Mouse (Mus musculus) layer of hippocampus, postnatal 10 days (tissue): ENCODE data around the gene Ifna4. TPM values are rescaled to one million over a fixed set of nuclear protein-coding genes. Genes with fewer than 3 reads are reported as not detected.
"Not testable (repeated sequence)": the region's sequence is repeated elsewhere in the genome, so short reads cannot be mapped to it uniquely, and the experiment has no call there.

Experiments
- DNase-seq, 2 experiments: peaks; one replicate each; pipeline ENCODE4 v3.0.0; 2021; ENCODE audit warnings: low spot score in 2 of 2
- long read RNA-seq: library from polyadenylated mRNA; stranded (forward); transcript quantifications from one replicate; pipeline ENCODE4 v2.0.0, GENCODE M21; 2023
- total RNA-seq, 2 experiments: library from RNA; stranded (reverse); gene quantifications; 2 replicates each; pipeline ENCODE4 v1.2.3; 2021

The Ifna4 gene
- total RNA-seq, result not detected
- long read RNA-seq, result 0 reads

DNA sequence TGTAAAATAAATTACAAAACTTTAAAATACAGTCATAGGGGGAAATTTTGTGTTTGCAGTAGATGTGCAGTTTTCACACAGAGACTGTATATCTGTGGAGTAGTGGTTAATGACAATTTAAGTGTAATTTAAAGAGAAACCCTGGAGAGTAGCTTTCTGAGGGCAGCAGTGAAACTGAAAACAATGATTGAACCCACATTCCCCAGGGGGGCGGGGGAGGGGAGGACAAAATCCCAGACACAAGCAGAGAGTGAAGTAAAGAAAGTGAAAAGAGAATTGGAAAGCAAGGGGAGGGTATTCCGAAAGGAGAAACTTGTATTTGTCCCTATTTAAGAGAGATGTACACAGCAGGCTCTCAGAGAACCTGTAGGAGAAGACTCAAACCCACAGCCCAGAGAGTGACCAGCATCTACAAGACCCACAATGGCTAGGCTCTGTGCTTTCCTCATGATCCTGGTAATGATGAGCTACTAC, at the start of gene Ifna4:
Gene Ifna4 (plus strand): TSS at position 424 of the 474 bp plus-strand sequence.
- DNase-seq, result no peak

DNA sequence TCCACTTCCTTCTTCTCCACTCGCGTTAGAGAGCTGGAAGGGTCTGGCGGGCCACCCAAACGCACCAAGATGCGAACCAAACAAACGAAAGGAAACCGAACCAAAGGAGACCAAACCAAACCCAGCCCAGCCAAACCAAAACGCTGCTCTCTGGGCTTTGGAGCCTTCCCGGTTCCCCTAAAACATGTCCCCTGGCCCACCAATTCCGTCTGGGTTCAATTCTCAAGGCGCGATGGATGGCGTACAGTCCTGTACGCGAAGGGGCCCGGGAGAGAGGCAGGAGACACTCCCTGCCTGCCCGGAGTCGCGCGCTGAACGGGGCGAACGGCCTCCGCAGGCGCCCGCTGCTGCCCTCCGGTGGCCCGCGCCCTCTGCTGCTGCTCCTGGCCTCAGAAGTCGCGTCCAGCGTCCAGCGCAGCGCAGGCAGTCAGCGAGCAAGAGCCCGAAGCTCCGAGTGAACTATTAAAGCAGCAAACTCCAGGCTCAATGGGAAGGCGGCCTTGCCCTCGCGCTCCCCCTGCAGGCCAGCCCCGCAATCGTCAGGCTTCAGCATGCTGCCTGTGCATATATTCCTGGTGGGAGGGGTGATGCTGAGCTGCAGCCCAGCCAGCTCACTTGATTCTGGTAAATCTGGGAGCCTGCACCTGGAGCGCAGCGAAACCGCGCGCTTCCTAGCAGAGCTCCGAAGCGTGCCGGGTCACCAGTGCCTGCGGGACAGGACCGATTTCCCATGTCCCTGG, 47.6 kb upstream of the Ifna4 start, which contains the start of gene Gm13275:
Gene Gm13275 (plus strand): TSS at position 552 of the 740 bp plus-strand sequence.
- DNase-seq, result peak; percentile 74 to 80

DNA sequence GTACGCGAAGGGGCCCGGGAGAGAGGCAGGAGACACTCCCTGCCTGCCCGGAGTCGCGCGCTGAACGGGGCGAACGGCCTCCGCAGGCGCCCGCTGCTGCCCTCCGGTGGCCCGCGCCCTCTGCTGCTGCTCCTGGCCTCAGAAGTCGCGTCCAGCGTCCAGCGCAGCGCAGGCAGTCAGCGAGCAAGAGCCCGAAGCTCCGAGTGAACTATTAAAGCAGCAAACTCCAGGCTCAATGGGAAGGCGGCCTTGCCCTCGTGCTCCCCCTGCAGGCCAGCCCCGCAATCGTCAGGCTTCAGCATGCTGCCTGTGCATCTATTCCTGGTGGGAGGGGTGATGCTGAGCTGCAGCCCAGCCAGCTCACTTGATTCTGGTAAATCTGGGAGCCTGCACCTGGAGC, 44.6 kb upstream of the Ifna4 start, which contains the start of gene Gm13279:
Gene Gm13279 (plus strand): TSS at position 301 of the 400 bp plus-strand sequence.
- not testable (repeated sequence) for DNase-seq

DNA sequence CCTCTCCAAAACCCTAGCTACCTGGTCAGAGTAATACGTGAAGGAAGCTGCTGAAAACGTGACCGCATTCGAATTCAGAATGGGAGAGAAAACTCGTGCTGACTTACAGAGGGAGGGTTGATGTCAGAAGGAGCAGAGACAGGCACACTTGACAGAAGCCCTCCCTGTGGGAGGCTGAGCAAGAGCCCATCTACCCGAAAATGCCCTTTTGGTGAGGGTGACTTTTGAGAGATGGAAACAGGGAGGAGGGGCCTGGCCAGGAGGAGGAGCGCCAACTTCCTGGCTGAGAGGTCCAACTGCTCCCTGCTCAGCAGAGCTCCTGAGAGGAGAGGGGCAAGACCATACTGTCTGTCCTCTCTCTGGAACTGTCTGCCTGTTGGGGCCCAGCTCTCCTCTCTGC, 42.3 kb upstream of the Ifna4 start, which contains the start of gene Gm13285:
Gene Gm13285 (plus strand): TSS at position 301 of the 400 bp plus-strand sequence.
- DNase-seq, result not testable (repeated sequence)

DNA sequence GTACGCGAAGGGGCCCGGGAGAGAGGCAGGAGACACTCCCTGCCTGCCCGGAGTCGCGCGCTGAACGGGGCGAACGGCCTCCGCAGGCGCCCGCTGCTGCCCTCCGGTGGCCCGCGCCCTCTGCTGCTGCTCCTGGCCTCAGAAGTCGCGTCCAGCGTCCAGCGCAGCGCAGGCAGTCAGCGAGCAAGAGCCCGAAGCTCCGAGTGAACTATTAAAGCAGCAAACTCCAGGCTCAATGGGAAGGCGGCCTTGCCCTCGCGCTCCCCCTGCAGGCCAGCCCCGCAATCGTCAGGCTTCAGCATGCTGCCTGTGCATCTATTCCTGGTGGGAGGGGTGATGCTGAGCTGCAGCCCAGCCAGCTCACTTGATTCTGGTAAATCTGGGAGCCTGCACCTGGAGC, 38.7 kb upstream of the Ifna4 start, which contains the start of gene Gm13287:
Gene Gm13287 (plus strand): TSS at position 301 of the 400 bp plus-strand sequence.
- DNase-seq, result not testable (repeated sequence)

DNA sequence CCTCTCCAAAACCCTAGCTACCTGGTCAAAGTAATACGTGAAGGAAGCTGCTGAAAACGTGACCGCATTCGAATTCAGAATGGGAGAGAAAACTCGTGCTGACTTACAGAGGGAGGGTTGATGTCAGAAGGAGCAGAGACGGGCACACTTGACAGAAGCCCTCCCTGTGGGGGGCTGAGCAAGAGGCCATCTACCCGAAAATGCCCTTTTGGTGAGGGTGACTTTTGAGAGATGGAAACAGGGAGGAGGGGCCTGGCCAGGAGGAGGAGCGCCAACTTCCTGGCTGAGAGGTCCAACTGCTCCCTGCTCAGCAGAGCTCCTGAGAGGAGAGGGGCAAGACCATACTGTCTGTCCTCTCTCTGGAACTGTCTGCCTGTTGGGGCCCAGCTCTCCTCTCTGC, 36.4 kb upstream of the Ifna4 start, which contains the start of gene Gm13288:
Gene Gm13288 (plus strand): TSS at position 301 of the 400 bp plus-strand sequence.
- DNase-seq, result not testable (repeated sequence)

DNA sequence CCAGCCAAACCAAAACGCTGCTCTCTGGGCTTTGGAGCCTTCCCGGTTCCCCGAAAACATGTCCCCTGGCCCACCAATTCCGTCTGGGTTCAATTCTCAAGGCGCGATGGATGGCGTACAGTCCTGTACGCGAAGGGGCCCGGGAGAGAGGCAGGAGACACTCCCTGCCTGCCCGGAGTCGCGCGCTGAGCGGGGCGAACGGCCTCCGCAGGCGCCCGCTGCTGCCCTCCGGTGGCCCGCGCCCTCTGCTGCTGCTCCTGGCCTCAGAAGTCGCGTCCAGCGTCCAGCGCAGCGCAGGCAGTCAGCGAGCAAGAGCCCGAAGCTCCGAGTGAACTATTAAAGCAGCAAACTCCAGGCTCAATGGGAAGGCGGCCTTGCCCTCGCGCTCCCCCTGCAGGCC, 35.9 kb upstream of the Ifna4 start:
- peak; percentile 4 to 14 for DNase-seq

DNA sequence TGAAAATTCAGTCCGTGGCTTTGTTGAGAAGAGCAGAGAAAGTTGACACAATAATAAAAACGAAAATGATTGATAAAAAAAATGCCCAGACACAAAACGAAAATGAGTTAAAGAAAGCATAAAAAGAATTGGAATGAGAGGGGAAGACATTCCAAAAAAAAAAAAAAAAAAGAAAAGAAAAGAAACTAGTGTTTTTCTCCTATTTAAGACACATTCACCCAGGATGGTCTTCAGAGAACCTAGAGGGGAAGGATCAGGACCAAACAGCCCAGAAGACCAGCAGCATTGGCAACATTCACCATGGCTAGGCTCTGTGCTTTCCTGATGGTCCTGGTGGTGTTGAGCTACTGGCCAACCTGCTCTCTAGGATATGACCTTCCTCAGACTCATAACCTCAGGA, 25.7 kb upstream of the Ifna4 start, which contains the start of gene Ifna7:
Gene Ifna7 (plus strand): TSS at position 301 of the 400 bp plus-strand sequence.
- DNase-seq, result no peak

DNA sequence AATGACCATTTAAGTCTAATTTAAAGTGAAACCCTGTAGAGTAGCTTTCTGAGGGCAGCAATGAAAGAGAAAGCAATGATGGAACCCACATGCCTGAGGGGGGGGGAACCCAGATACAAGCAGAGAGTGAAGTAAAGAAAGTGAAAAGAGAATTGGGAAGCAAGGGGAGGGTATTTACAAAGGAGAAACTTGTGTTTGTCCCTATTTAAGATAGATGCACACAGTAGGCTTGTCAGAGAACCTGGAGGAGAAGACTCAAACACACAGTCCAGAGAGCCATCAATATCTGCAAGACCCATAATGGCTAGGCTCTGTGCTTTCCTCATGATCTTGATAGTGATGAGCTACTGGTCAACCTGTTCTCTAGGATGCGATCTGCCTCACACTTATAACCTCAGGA, 22.0 kb upstream of the Ifna4 start, which contains the start of gene Ifna11:
Gene Ifna11 (plus strand): TSS at position 301 of the 400 bp plus-strand sequence.
- DNase-seq, result no peak

DNA sequence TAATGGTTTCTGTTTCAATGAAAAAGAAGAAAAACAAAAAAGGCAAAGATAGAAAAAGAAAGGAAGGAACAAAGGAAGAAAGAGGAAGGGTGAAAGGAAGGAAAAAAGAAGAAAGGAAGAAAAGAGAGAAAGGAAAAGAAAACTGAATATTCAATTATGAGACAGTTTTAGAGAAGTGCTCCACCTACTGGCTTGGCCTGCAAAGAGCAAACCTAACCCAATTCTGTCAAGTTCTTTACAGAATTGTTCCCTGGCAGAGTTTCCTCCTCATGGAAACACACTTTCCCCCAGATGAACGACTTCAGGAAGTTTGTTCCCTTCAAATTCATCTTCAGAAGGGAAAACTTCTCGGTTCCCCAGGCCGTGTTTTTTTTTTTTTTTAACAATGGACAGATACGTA, 18.7 kb upstream of the Ifna4 start:
- DNase-seq, result peak; percentile 5 to 26

DNA sequence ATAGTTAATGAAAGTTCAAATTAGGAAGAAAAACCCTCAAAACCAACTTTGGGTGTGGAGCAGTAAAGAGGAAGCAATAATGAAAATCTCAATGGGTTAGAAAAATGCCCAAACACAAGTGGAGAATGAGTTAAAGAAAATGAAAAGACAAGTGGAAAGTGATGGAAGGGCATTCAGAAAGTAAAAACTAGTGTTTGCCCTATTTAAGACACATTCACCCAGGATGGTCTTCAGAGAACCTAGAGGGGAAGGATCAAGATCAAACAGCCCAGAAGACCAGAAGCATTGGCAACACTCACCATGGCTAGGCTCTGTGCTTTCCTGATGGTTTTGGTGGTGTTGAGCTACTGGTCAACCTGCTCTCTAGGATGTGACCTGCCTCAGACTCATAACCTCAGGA, 14.5 kb upstream of the Ifna4 start, which contains the start of gene Ifna6:
Gene Ifna6 (plus strand): TSS at position 301 of the 400 bp plus-strand sequence.
- DNase-seq, result not testable (repeated sequence)

DNA sequence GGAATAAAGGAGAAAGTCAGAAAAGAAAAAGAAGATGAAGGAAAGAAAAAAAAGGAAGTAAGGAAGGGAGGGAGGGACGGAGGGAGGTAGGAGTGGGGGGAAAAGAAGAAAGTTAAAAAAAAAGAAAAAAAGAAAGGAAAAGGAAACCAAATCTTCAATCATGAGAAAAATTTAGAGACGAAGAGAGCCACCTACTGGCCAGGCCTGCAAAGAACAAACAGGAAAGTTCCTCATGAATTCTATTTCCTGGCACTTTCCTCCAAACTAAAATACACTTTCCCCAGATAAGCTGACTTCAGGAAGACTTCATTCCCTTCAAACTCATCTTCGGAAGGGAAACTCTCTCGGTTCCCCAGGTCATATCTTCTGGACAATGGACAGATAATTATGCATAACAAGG, 11.1 kb upstream of the Ifna4 start:
- DNase-seq, result peak; percentile 47 to 54

DNA sequence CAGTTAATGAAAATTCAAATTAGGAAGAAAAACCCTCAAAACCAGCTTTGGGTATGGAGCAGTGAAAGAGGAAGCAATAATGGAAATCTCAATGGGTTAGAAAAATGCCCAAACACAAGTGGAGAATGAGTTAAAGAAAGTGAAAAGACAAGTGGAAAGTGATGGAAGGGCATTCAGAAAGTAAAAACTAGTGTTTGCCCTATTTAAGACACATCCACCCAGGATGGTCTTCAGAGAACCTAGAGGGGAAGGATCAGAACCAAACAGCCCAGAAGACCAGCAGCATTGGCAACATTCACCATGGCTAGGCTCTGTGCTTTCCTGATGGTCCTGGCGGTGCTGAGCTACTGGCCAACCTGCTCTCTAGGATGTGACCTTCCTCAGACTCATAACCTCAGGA, 6.4 kb upstream of the Ifna4 start, which contains the start of gene Ifna5:
Gene Ifna5 (plus strand): TSS at position 301 of the 400 bp plus-strand sequence.
- not testable (repeated sequence) for DNase-seq

DNA sequence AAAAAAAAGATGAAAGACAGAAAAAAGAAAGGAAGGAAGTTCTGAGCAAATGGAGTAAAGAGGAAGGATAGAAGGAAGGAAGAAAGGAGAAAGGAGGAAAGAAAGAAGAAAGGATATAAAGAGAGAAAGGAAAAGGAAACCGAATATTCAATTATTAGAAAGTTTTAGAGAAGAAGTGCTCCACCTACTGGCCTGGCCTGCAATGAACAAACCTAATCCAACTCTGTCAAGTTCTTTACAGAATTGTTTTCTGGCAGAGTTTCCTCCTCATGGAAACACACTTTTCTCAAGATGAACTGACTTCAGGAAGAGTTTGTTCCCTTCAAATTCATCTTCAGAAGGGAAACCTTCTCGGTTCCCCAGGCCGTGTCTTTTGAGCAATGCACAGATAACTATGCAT, 2.8 kb upstream of the Ifna4 start:
- DNase-seq, result peak in 1 of 2 experiments; percentile 14

DNA sequence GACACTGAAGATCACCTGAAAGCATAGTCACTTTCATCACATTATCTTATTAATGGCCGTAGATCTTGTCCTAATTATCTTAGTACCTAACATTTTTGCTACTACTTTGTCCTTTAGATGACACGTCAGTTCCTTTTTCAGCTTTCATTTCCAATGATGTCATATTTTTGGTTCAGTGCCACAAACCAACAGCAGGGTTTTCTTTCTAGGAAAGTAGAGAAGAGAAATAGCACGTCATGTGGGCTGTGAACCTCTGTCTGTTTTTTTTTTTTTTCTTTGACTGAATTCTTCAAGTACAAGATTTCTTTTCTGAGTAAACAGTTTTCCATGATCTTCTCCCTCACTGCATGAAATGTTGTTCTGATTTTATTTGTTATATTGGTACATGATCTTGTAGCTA, 1.6 kb upstream of the Ifna4 start:
- no peak for DNase-seq

DNA sequence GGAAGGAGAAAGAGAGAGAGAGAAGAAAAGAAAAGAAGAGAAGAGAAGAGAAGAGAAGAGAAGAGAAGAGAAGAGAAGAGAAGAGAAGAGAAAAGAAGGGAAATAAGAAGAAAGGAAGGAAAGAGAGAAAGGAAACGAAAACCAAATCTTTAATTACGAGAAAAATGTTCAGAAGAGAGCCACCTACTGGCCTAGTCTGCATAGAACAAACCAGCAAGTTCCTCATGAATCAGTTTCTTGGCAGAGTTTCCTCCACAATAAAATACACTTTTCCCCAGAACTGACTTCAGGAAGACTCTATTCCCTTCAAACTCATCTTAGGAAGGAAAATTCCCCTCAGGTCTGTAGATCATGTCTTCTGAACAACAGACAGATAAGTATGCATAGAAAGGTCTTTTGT, 3.7 kb downstream of the Ifna4 start:
- no peak for DNase-seq

DNA sequence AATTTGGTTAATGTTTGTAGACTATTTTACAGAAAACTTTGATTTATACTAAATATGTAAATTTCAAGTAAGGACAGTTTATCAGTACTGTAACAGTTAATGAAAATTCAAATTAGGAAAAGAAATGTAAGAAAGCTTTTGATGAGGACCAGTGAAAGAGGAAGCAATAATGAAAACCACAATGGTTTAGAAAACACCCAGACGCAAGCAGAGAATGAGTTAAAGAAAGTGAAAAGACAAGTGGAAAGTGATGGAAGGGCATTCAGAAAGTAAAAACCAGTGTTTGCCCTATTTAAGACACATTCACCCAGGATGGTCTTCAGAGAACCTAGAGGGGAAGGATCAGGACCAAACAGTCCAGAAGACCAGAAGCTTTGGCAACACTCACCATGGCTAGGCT, 8.0 kb downstream of the Ifna4 start, which contains the start of gene Ifna1:
Gene Ifna1 (plus strand): TSS at position 390 of the 400 bp plus-strand sequence.
- no peak for DNase-seq

DNA sequence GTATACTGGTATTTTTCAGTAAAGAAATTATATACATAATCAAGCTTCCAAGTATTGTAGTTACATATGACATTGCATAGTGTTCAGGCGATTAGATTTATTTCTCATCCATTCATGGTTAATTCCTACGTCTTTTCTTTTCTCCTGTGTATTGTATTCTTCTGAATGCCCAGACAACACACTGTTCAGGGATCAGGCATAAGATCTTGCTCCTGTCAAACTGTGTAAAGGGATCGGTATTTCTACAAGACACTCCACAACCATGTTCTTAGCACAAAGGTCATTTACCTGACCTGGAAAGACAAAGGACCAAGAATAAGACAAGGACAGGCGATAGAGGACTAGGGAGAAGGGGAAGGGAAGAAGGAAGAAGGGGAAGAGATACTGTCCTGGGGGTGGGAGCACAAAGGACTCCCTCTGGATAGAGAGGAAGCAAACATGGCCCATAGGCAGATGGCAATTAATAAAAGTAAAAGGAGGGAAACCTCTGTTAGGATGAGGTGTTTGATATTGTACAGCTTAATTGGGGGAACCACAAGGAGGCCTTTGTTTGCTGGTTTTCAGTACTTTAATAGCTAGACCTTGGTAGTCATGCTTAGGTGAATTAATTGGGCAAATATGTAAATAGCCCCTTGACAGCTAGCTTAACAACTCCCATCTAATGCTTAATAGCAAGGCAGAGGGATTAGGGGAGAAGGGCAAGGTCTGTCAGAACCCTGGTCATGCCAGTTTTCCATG, 9.5 kb downstream of the Ifna4 start:
- DNase-seq, result no peak

DNA sequence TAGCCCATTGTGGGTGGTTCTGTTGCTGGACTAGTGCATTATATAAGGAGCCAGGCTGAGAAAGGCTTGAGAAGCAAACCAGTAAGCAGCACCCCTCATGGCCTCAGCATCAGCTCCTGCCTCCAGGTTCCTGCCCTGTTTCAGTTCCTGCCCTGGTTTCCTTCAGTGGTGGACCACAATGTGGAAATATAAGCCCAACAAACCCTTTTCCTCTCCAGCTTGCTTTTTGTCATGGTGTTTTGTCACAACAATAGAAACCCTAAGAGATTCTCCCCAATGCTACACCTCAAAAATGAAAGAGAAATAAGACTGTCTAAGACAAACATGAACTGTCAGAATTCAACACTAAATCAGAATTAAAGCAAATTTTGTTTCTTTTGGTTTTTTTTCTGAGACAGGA, 17.6 kb downstream of the Ifna4 start:
- no peak for DNase-seq

DNA sequence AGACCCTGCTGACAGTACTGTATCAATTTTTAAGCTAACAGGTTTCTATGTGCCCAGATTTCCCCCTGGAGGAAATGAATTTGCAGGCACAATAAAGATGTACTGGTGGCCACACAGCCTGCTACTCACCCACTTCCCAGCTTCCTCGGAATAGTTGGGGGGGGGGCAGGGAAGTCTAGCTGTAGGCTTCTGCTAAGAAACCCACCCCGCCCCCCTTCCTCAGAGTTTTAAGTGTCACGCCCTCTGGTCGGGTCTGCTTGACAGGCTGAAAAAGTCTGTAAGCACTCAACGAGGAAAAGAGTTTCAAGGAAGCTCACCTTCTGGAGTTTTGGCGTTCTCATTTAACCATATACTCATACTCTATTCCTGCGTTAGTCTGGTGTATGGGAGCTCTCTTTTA, 21.6 kb downstream of the Ifna4 start:
- DNase-seq, result no peak

DNA sequence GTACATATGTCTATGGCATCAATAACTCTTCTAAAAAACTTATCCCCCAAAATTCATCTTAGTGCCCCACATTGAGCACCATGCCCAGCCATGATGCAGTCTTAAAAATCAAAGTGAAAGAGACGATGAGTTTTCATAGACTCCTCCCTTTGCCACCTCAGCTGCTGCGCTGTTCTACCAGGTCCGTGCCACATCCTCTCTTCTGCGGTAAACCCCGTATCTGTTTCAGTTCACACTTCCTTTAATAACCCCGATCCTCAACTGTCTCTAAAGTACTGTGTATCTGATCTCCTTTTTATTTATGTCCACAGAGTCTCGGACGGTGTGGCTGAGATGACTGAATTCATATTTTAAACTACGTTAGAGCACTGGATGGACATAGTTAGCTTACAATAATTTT, 22.9 kb downstream of the Ifna4 start:
- no peak for DNase-seq
